Mouse (Mus musculus): ENCODE measurements around the gene Rasgrp3. TPM values are rescaled to one million over a fixed set of nuclear protein-coding genes. Genes with fewer than 3 reads are reported as not detected.
A peak's percentile ranks its signal among the peaks of the same experiment; 100 is the strongest.

The Rasgrp3 gene
- polyA plus RNA-seq (2016; fragmentation: Nextera tagmentation; extraction: Ambion mirVana), result 5.5 and 6.0 TPM in 2 replicates

- DNase-seq (ENCODE audit: low spot score), result no peak
- 71% methylated on average over 6 of the region's 6 CpGs for WGBS
- Histone ChIP-seq H3K4me3 (peak within 1 kb of the TSS; percentile 24; the same call in 1 of the 2 replicates), H3K9me3 (no peaks in the 10 kb centered on the region), H3K27ac (replicated peaks) (no peak within 1 kb of the TSS), H3K36me3 (replicated peaks) (no peaks in the 10 kb centered on the region), H3K4me1 (peaks cover 9% of the 10 kb centered on the region; the same call in 1 of the 2 replicates), H3K27me3 (replicated peaks; ENCODE audit: low read depth, poor library complexity, severe bottlenecking) (no peaks in the 10 kb centered on the region)
Measured at GRCm38 (mm10) chr17:75435599-75435998, at the start of gene Rasgrp3. Gene Rasgrp3 (plus strand): TSS chr17:75435896.

GRCm38 (mm10) chr17:75388402-75388801, 47.3 kb upstream of the Rasgrp3 start:
- Histone ChIP-seq H3K4me1 (no peaks in the 10 kb centered on the region), H3K36me3 (replicated peaks) (peaks cover 3% of the 10 kb centered on the region; the same call in 1 of the 2 replicates), H3K27ac (replicated peaks) (no peak overlapping the region), H3K27me3 (replicated peaks; ENCODE audit: low read depth, poor library complexity, severe bottlenecking) (no peaks in the 10 kb centered on the region), H3K4me3 (no peak overlapping the region), H3K9me3 (no peaks in the 10 kb centered on the region)
- WGBS, result 85% methylated on average over 4 of the region's 4 CpGs
- no peak for DNase-seq (ENCODE audit: low spot score)

- Histone ChIP-seq H3K27me3 (replicated peaks; ENCODE audit: low read depth, poor library complexity, severe bottlenecking) (no peaks in the 10 kb centered on the region), H3K4me1 (no peaks in the 10 kb centered on the region), H3K9me3 (no peaks in the 10 kb centered on the region), H3K36me3 (replicated peaks) (peaks cover 3% of the 10 kb centered on the region; the same call in 1 of the 2 replicates), H3K27ac (replicated peaks) (no peak overlapping the region), H3K4me3 (no peak overlapping the region)
- WGBS, result 94% methylated on average over 10 of the region's 10 CpGs
- DNase-seq (ENCODE audit: low spot score), result no peak
Measured at GRCm38 (mm10) chr17:75390142-75390541, 45.6 kb upstream of the Rasgrp3 start.

- Histone ChIP-seq H3K27ac (replicated peaks) (no peak overlapping the region), H3K9me3 (no peaks in the 10 kb centered on the region), H3K36me3 (replicated peaks) (peaks cover 3% of the 10 kb centered on the region; the same call in 1 of the 2 replicates), H3K4me1 (no peaks in the 10 kb centered on the region), H3K4me3 (no peak overlapping the region), H3K27me3 (replicated peaks; ENCODE audit: low read depth, poor library complexity, severe bottlenecking) (no peaks in the 10 kb centered on the region)
- no peak for DNase-seq (ENCODE audit: low spot score)
- WGBS, result 90% methylated on average over 6 of the region's 6 CpGs
Measured at GRCm38 (mm10) chr17:75391429-75392192, 44.1 kb upstream of the Rasgrp3 start.

GRCm38 (mm10) chr17:75406405-75406804, 29.3 kb upstream of the Rasgrp3 start:
- no peaks in the 10 kb centered on the region for H3K36me3 ChIP-seq (replicated peaks)
- no peaks in the 10 kb centered on the region for H3K4me1 ChIP-seq
- H3K27ac ChIP-seq (replicated peaks), result no peak overlapping the region
- no peak overlapping the region for H3K4me3 ChIP-seq
- H3K27me3 ChIP-seq (replicated peaks; ENCODE audit: low read depth, poor library complexity, severe bottlenecking), result no peaks in the 10 kb centered on the region
- WGBS, result 78% methylated on average over 4 of the region's 4 CpGs
- DNase-seq (ENCODE audit: low spot score), result no peak
- H3K9me3 ChIP-seq, result no peaks in the 10 kb centered on the region

GRCm38 (mm10) chr17:75416861-75417260, 18.8 kb upstream of the Rasgrp3 start:
- no peak for DNase-seq (ENCODE audit: low spot score)
- Histone ChIP-seq H3K4me1 (no peaks in the 10 kb centered on the region), H3K36me3 (replicated peaks) (no peaks in the 10 kb centered on the region), H3K9me3 (no peaks in the 10 kb centered on the region), H3K4me3 (no peak overlapping the region), H3K27ac (replicated peaks) (no peak overlapping the region), H3K27me3 (replicated peaks; ENCODE audit: low read depth, poor library complexity, severe bottlenecking) (no peaks in the 10 kb centered on the region)
- WGBS, result 81% methylated on average over 3 of the region's 3 CpGs

GRCm38 (mm10) chr17:75434152-75434551, 1.5 kb upstream of the Rasgrp3 start:
- DNase-seq (ENCODE audit: low spot score), result no peak
- Histone ChIP-seq H3K27me3 (replicated peaks; ENCODE audit: low read depth, poor library complexity, severe bottlenecking) (no peaks in the 10 kb centered on the region), H3K36me3 (replicated peaks) (no peaks in the 10 kb centered on the region), H3K9me3 (no peaks in the 10 kb centered on the region), H3K4me3 (no peak overlapping the region), H3K27ac (replicated peaks) (no peak overlapping the region), H3K4me1 (peaks cover 9% of the 10 kb centered on the region; the same call in 1 of the 2 replicates)
- WGBS, result 87% methylated on average over 2 of the region's 2 CpGs

GRCm38 (mm10) chr17:75434871-75435270, 825 bp upstream of the Rasgrp3 start:
- Histone ChIP-seq H3K36me3 (replicated peaks) (no peaks in the 10 kb centered on the region), H3K27ac (replicated peaks) (no peak overlapping the region), H3K27me3 (replicated peaks; ENCODE audit: low read depth, poor library complexity, severe bottlenecking) (no peaks in the 10 kb centered on the region), H3K4me3 (no peak overlapping the region), H3K9me3 (no peaks in the 10 kb centered on the region), H3K4me1 (peaks cover 9% of the 10 kb centered on the region; the same call in 1 of the 2 replicates)
- DNase-seq (ENCODE audit: low spot score), result no peak
- WGBS, result 80% methylated on average over 3 of the region's 3 CpGs

- Histone ChIP-seq H3K9me3 (no peaks in the 10 kb centered on the region), H3K4me1 (peaks cover 9% of the 10 kb centered on the region; the same call in 1 of the 2 replicates), H3K27ac (replicated peaks) (no peak overlapping the region), H3K4me3 (no peak overlapping the region), H3K27me3 (replicated peaks; ENCODE audit: low read depth, poor library complexity, severe bottlenecking) (no peaks in the 10 kb centered on the region), H3K36me3 (replicated peaks) (no peaks in the 10 kb centered on the region)
- DNase-seq (ENCODE audit: low spot score), result no peak
- WGBS, result 74% methylated on average over 8 of the region's 8 CpGs
Measured at GRCm38 (mm10) chr17:75436095-75436494, 399 bp downstream of the Rasgrp3 start.

GRCm38 (mm10) chr17:75436819-75437218, 1.1 kb downstream of the Rasgrp3 start:
- H3K27ac ChIP-seq (replicated peaks), result no peak overlapping the region
- no peaks in the 10 kb centered on the region for H3K36me3 ChIP-seq (replicated peaks)
- no peaks in the 10 kb centered on the region for H3K9me3 ChIP-seq
- peak overlapping the region; percentile 24; the same call in 1 of the 2 replicates for H3K4me3 ChIP-seq
- no peak for DNase-seq (ENCODE audit: low spot score)
- 79% methylated on average over 6 of the region's 6 CpGs for whole genome bisulfite sequencing
- no peaks in the 10 kb centered on the region for H3K27me3 ChIP-seq (replicated peaks; ENCODE audit: low read depth, poor library complexity, severe bottlenecking)
- peaks cover 9% of the 10 kb centered on the region; the same call in 1 of the 2 replicates for H3K4me1 ChIP-seq

- 77% methylated on average over 11 of the region's 11 CpGs for WGBS
- Histone ChIP-seq H3K4me3 (peak overlapping the region; percentile 24; the same call in 1 of the 2 replicates), H3K27ac (replicated peaks) (no peak overlapping the region)
Measured at GRCm38 (mm10) chr17:75437239-75437750, 1.6 kb downstream of the Rasgrp3 start.

GRCm38 (mm10) chr17:75438162-75438561, 2.5 kb downstream of the Rasgrp3 start:
- DNase-seq (ENCODE audit: low spot score), result no peak
- Histone ChIP-seq H3K4me1 (peaks cover 9% of the 10 kb centered on the region; the same call in 1 of the 2 replicates), H3K4me3 (no peak overlapping the region), H3K27ac (replicated peaks) (no peak overlapping the region), H3K36me3 (replicated peaks) (no peaks in the 10 kb centered on the region), H3K9me3 (no peaks in the 10 kb centered on the region), H3K27me3 (replicated peaks; ENCODE audit: low read depth, poor library complexity, severe bottlenecking) (no peaks in the 10 kb centered on the region)
- 64% methylated on average over 5 of the region's 5 CpGs for WGBS

More at GRCm38 (mm10) chr17:75437239-75437750, 1.6 kb downstream of the Rasgrp3 start:
- no peaks in the 10 kb centered on the region for H3K27me3 ChIP-seq (replicated peaks; ENCODE audit: low read depth, poor library complexity, severe bottlenecking)
- no peaks in the 10 kb centered on the region for H3K9me3 ChIP-seq
- no peaks in the 10 kb centered on the region for H3K36me3 ChIP-seq (replicated peaks)
- DNase-seq (ENCODE audit: low spot score), result no peak
- H3K4me1 ChIP-seq, result peaks cover 9% of the 10 kb centered on the region; the same call in 1 of the 2 replicates

- no peak for DNase-seq (ENCODE audit: low spot score)
- Histone ChIP-seq H3K4me3 (no peak overlapping the region), H3K27ac (replicated peaks) (no peak overlapping the region), H3K4me1 (peaks cover 9% of the 10 kb centered on the region; the same call in 1 of the 2 replicates), H3K27me3 (replicated peaks; ENCODE audit: low read depth, poor library complexity, severe bottlenecking) (no peaks in the 10 kb centered on the region), H3K36me3 (replicated peaks) (no peaks in the 10 kb centered on the region), H3K9me3 (no peaks in the 10 kb centered on the region)
- WGBS, result 80% methylated on average over 14 of the region's 14 CpGs
Measured at GRCm38 (mm10) chr17:75439062-75439461, 3.4 kb downstream of the Rasgrp3 start.

Measured in embryonic facial prominence, embryonic 10.5 days (tissue).